Mouse (Mus musculus): ENCODE measurements around the gene Apoc1.
"Not testable (repeated sequence)": the region's sequence is repeated elsewhere in the genome, so short reads cannot be mapped to it uniquely, and the experiment has no call there.

Apoc1 gene

GRCm38 (mm10) chr7:19705271-19705670, 12.8 kb upstream of the Apoc1 start:
- DNase-seq (ENCODE audit: low read depth, low spot score), result no peak

GRCm38 (mm10) chr7:19704475-19704874, 12.0 kb upstream of the Apoc1 start:
- no peak for DNase-seq (ENCODE audit: low read depth, low spot score)

DNA sequence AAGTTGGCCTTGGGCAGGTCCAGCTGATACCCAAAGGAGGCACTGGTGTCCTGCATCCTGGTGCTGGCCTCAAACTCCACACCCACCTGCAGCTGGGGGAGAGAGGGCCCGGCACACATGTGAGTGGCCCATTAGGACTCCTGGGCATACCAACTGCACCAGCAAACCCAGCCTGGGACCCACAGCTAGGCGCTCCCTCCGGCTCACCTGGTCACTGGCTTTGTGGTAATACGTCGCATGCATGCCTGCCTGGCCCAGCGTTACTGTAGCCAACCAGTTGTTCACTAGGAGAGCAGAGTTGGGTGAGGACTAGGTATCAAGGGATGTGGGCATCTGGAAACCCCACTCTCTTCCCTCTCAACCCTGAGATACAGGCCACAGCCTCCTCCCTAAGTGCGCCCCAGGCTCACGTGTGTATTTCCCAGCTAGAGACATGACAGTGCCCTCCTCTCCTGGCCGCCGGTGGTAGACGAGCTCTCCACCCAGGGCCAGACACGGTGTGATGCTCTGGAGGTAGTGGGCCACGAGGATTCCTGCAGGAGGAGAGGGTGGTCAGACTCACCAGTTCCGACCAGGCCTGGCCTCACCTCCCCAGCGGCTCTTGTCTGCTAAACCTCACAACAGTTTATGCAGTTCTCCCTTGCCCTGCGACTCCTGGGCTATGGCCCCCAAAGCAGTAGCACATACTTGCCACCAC, 10.5 kb upstream of the Apoc1 start:
- DNase-seq (ENCODE audit: low read depth, low spot score), result no peak

DNA sequence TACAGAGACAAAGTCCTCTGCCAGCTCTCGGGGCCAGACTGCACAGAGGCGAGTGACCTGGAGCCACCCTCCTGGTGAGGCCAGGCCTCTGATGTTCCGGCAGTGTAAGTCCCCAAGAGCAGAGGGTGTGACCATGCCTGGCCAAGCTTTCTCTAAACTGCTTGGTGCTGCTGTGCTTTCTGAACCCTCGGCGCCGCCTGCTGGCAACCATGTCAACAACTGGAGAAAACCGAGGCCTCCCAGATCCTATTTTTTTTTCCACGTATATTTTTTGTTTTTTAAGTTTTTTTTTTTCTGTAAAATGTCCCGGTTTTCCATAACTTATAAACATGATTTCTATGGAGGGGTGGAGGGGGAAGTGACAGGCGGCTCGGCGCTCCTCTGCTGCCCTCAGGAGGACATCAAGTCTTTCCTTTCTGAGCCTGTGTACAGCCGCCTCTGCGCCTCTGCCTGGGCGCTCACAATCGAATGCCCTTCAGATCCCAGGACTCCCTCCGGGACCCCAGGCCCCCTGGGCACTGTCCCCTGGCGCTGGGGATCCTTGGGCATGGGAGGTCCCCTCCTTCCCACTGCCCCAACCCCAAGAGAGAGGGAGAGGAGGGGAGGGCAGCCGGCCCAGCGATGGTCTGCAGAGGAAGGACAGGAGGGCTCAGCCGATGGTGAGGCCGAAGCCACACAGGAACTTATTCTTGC, 8.8 kb upstream of the Apoc1 start:
- no peak for DNase-seq (ENCODE audit: low read depth, low spot score)

- no peak for DNase-seq (ENCODE audit: low read depth, low spot score)
Measured at GRCm38 (mm10) chr7:19700299-19701068, 8.0 kb upstream of the Apoc1 start.

- DNase-seq (ENCODE audit: low read depth, low spot score), result no peak
Measured at GRCm38 (mm10) chr7:19699827-19700148, 7.3 kb upstream of the Apoc1 start.

- no peak for DNase-seq (ENCODE audit: low read depth, low spot score)
Measured at GRCm38 (mm10) chr7:19698907-19699826, 6.7 kb upstream of the Apoc1 start, which contains the start of gene Apoe. Apoe (minus strand) TSS chr7:19699188.

DNA sequence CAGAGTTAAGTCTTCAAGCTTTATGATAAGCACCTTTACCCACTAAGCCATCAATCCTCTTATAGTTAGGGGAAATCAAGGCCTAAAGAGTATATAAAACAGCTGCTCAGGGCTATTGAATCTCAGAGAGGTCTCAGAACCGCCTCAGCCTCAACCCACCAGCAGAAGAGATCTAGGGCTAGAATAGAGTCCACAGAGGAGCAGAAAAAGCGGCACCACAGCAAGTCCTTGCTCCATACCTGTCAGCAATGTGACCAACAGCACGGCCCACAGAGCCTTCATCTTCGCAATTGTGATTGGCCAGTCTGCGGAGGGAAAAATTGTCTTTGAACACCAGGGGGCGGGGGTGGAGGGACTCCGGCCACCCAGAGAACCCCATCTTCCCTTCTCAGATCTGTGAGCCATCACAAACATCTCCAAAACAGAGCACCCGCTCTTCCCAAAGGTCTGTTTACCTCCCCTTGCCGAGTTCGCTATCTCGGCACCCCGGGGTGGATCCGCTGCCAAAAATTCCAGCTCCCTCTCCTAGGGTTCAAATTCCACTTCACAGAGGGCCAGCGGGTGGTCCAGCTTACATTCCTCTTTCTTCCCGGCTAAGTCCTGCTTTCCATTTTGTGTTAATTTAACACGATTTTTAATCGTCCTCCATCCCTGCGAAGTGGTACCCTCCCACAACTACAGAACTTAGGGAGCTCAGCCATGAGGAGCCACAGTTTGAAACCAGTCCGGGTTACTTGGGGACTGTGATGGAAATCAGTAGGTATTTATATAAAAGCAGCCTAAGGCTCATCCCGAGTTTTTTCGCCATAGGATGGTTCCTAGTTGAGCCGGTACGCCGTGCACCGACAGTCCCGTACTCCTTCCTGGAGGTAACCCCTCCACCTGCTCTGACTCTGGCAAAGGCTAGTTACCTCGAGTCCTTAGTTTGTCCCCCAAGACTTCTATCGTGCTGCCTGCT, 5.8 kb upstream of the Apoc1 start:
- DNase-seq (ENCODE audit: low read depth, low spot score), result no peak

DNA sequence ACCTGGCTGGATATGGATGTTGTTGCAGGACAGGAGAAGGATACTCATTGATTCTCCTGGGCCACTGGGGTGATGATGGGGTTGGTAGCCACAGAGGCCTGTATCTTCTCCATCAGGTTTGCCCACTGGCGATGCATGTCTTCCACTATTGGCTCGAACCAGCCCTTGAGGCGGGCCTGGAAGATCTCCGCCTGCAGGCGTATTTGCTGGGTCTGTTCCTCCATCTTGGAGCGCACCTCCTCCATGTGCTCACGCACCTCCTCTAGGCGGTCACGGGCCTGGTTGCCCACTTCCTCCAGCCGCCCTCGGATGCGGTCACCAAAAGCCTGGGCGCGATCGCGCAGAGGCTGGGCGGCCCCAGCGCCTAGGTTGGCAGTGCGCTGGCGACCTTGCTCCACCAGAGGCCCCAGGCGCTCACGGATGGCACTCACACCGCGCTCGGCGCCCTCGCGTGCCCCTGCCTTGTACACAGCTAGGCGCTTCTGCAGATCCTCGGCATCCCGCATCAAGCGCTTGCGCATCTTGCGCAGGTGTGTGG, 3.9 kb upstream of the Apoc1 start:
- DNase-seq (ENCODE audit: low read depth, low spot score), result no peak

GRCm38 (mm10) chr7:19695881-19696280, 3.4 kb upstream of the Apoc1 start:
- no peak for DNase-seq (ENCODE audit: low read depth, low spot score)

GRCm38 (mm10) chr7:19695213-19695594, 2.7 kb upstream of the Apoc1 start:
- DNase-seq (ENCODE audit: low read depth, low spot score), result no peak

- no peak for DNase-seq (ENCODE audit: low read depth, low spot score)
Measured at GRCm38 (mm10) chr7:19694336-19695212, 2.1 kb upstream of the Apoc1 start.

DNA sequence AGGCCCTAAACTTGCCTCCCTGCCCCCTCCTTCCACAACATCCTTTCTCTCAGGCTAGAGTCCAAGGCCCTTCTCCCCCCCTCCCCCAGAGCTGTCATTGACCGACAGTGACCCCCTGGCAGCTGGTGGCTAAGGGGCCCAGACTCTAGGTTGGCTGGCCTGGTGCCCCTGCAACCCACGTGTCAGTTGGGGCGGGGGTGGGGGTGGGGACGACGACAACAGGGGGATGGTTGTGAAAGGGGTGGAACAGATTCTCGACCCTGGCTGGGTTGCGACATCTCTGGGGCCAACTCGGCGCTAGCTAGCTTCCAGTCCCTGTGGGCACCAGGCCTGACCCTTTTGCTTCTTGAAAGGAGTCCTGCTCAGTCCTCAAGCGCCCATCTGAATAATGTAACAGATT, 961 bp upstream of the Apoc1 start:
- no peak for DNase-seq (ENCODE audit: low read depth, low spot score)

DNA sequence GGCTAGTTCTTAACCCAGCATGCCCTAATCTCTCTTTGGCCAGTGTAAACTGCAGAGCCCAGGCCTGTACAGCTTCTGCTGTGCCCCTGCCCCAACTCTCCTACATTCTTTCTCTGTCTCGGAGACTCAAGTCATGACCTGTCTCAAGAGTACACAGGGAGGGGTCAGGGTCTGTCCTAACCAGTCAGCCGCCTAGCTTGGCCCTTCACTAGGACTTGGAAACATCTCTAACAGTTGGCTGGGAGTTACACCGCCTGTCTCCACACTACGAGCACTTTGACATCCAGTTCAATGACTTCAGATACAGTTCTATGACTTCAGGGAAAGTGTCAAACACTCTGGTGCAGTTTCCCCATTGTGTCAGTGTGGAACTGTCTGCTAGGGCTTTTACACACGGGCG, 1.0 kb downstream of the Apoc1 start:
- no peak for DNase-seq (ENCODE audit: low read depth, low spot score)

- DNase-seq (ENCODE audit: low read depth, low spot score), result no peak
Measured at GRCm38 (mm10) chr7:19690845-19691244, 1.6 kb downstream of the Apoc1 start.

DNA sequence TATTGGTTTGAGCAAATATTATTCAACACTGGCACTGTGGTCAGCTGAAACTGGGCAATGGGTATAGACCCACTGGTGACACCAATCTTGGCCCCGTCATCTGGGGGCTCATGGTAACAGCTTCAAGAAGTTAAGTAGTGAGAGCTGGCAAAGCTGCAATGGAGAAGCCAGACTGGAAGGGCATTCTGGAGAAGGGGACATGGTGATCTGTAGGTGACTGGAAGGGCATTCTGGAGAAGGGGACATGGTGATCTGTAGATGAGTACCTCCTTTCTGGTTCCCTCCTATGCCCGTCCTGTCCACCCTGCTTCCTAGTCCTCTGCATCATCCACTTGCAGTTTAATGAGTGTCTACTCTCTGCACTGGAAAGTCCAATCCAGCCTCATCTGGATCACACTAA, 3.8 kb downstream of the Apoc1 start:
- no peak for DNase-seq (ENCODE audit: low read depth, low spot score)

- no peak for DNase-seq (ENCODE audit: low read depth, low spot score)
Measured at GRCm38 (mm10) chr7:19688101-19688500, 4.4 kb downstream of the Apoc1 start.

- not testable (repeated sequence) for DNase-seq (ENCODE audit: low read depth, low spot score)
Measured at GRCm38 (mm10) chr7:19686927-19687583, 5.4 kb downstream of the Apoc1 start.

GRCm38 (mm10) chr7:19686521-19686920, 5.9 kb downstream of the Apoc1 start:
- no peak for DNase-seq (ENCODE audit: low read depth, low spot score)

Data from CD4-positive helper T cell, adult 2 months (primary cell).